Comparison of ENCODE assay signal across 9 mouse cellular contexts in the genomic region with DNA sequence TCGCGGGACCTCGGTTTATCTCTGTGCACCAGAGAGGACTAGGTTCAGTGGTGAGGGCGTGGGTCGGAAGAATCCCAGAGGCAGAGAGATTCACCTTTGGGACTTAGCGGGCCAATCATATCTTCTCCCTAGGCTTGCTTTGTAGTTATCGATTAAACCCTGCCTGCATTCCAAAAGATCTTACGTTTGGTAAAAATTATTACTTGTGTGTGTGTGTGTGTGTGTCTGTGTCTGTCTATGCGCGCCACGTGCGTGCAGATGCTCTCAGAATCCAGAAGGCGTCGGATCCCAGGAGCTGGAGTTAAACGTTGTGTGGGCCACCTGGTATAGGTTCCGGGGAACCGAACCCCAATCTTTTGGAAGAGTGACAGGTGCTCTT. TPM values are rescaled to one million over a fixed set of nuclear protein-coding genes. Genes with fewer than 3 reads are reported as not detected.
DNase-seq lines count a peak whose midpoint lies in the region; ATAC-seq and TF ChIP-seq lines count a peak whose summit lies in the region.
"Had no signal": no experiment of that assay in that cellular context is flagged by ENCODE, and none has a peak within 500 bp of the region (broad histone marks: within the 10 kb centered on the region; RNA-seq: fewer than 3 reads in every experiment).

No protein-coding gene starts in this region.

- H3K27ac ChIP-seq in heart, embryonic 14.5 days (replicated peaks in 1 of 2; ENCODE audit: control insufficient read depth in 1 of 2, insufficient read depth in 1 of 2, low read depth in 2 of 2, low read length in 2 of 2) = peak overlapping the region in 1 of 2 experiments; percentile 31; a peak in 1 of 4 replicates
- H3K27ac ChIP-seq in ES-E14 (ENCODE audit: insufficient read depth, low read depth, low read length, poor library complexity, severe bottlenecking) = no peak overlapping the region
- 0 out of 2 replicates have a peak overlapping the region, but pooled peaks have one; percentile 11 for H3K27ac ChIP-seq in forebrain, embryonic 12.5 days
- H3K27ac ChIP-seq in liver, embryonic 15.5 days (replicated peaks) = peak overlapping the region; percentile 79

- WGBS in heart, embryonic 14.5 days = 4% methylated on average over 17 of the region's 17 CpGs
- WGBS in forebrain, embryonic 12.5 days = 3% methylated on average over 17 of the region's 17 CpGs
- WGBS in liver, embryonic 15.5 days (ENCODE audit: insufficient replicate concordance) = 4% methylated on average over 17 of the region's 17 CpGs

- H3K27me3 ChIP-seq in heart, embryonic 14.5 days (ENCODE audit: control insufficient read depth, insufficient read depth, low read length) = no peaks in the 10 kb centered on the region
- no peaks in the 10 kb centered on the region for H3K27me3 ChIP-seq in forebrain, embryonic 12.5 days
- H3K27me3 ChIP-seq in liver, embryonic 15.5 days = no peaks in the 10 kb centered on the region
- H3K27me3 ChIP-seq: Patski had no signal

- DNase-seq in heart, adult 9 months (ENCODE audit: low spot score in 2 of 2) = no peak
- no peak for DNase-seq in ES-E14 (ENCODE audit: low read depth, low spot score)
- DNase-seq in gastrocnemius, postnatal 10 days = no peak
- no peak for DNase-seq in cerebellum, postnatal 10 days
- no peak for DNase-seq in thymus, adult 18-20 months

- H3K4me2 ChIP-seq in heart, embryonic 14.5 days (ENCODE audit: low read length) = peak overlapping the region; percentile 67
- peak overlapping the region; percentile 58 for H3K4me2 ChIP-seq in forebrain, embryonic 12.5 days
- peak overlapping the region; percentile 82 for H3K4me2 ChIP-seq in liver, embryonic 15.5 days

- H3K9me3 ChIP-seq in heart, embryonic 14.5 days (ENCODE audit: control insufficient read depth, low read length) = no peaks in the 10 kb centered on the region
- peaks cover 2% of the 10 kb centered on the region; the same call in 1 of the 2 replicates for H3K9me3 ChIP-seq in ES-E14 (ENCODE audit: control insufficient read depth, insufficient read depth, low read depth, low read length)
- no peaks in the 10 kb centered on the region for H3K9me3 ChIP-seq in forebrain, embryonic 12.5 days
- H3K9me3 ChIP-seq in liver, embryonic 15.5 days (replicated peaks) = no peaks in the 10 kb centered on the region

- no peaks in the 10 kb centered on the region for H3K36me3 ChIP-seq in heart, embryonic 14.5 days (ENCODE audit: control insufficient read depth, insufficient read depth, low read length)
- peaks cover 2% of the 10 kb centered on the region; the same call in 1 of the 2 replicates for H3K36me3 ChIP-seq in ES-E14 (ENCODE audit: control insufficient read depth, insufficient read depth, low read length, poor library complexity, severe bottlenecking)
- H3K36me3 ChIP-seq in forebrain, embryonic 12.5 days (replicated peaks) = no peaks in the 10 kb centered on the region
- 0 out of 2 replicates have a peak, but pooled peaks cover 6% of the 10 kb centered on the region for H3K36me3 ChIP-seq in liver, embryonic 15.5 days (replicated peaks)

- peak overlapping the region; percentile 66 to 85 for H3K4me3 ChIP-seq in heart, embryonic 14.5 days (ENCODE audit: control insufficient read depth in 1 of 2, insufficient read depth in 1 of 2, low read depth in 1 of 2, low read length in 2 of 2)
- H3K4me3 ChIP-seq in ES-E14 (ENCODE audit: insufficient read depth in 1 of 2, low read depth in 1 of 2, low read length in 2 of 2, poor library complexity in 1 of 2, severe bottlenecking in 1 of 2) = peak overlapping the region; percentile 87 to 91
- peak overlapping the region; percentile 77 for H3K4me3 ChIP-seq in forebrain, embryonic 12.5 days (replicated peaks)
- H3K4me3 ChIP-seq in liver, embryonic 15.5 days (replicated peaks) = peak overlapping the region; percentile 78

- H3K9ac ChIP-seq in heart, embryonic 14.5 days (ENCODE audit: low read length) = peak overlapping the region; percentile 79
- H3K9ac ChIP-seq in ES-E14 (ENCODE audit: insufficient read depth, low read depth, low read length, poor library complexity, severe bottlenecking) = peak overlapping the region; percentile 97
- H3K9ac ChIP-seq in forebrain, embryonic 12.5 days = peak overlapping the region; percentile 69
- peak overlapping the region; percentile 73 for H3K9ac ChIP-seq in liver, embryonic 15.5 days

- no peak for ATAC-seq in heart, embryonic 14.5 days (ENCODE audit: insufficient number of reproducible peaks, insufficient read depth, low FRiP score, low read depth)
- peak; percentile 21; the same call in 1 of the 2 replicates for ATAC-seq in forebrain, embryonic 12.5 days (ENCODE audit: low FRiP score)
- ATAC-seq in liver, embryonic 15.5 days (ENCODE audit: insufficient read depth) = no peak

- in situ Hi-C loops in ES-E14 (cut with MboI; ENCODE audit: low sequenced_read_pairs in 2 of 2, unreplicated experiment in 2 of 2) = no loop called here

- H3K4me1 ChIP-seq in heart, embryonic 14.5 days (ENCODE audit: control insufficient read depth in 2 of 2, insufficient read depth in 2 of 2, low read length in 2 of 2) = peaks cover 2 to 14% of the 10 kb centered on the region in 2 experiments; a peak in 3 of 4 replicates
- peaks cover 2 to 4% of the 10 kb centered on the region in 2 experiments; a peak in 2 of 4 replicates for H3K4me1 ChIP-seq in ES-E14 (ENCODE audit: control insufficient read depth in 2 of 2, insufficient read depth in 2 of 2, low read length in 2 of 2, poor library complexity in 1 of 2)
- H3K4me1 ChIP-seq in forebrain, embryonic 12.5 days = peaks cover 24% of the 10 kb centered on the region
- H3K4me1 ChIP-seq in liver, embryonic 15.5 days (replicated peaks) = peaks cover 28% of the 10 kb centered on the region

TF ChIP-seq in ES-E14, 5 proteins besides CTCF, POLR2A, EP300 and RAD21:
- TF ChIP-seq MAFK (IDR thresholded peaks at IDR 0.05; ENCODE audit: insufficient read depth, low read depth, low read length) (no peak), CHD2 (IDR thresholded peaks at IDR 0.05; ENCODE audit: low read depth, low read length) (no peak), ZNF384 (IDR thresholded peaks at IDR 0.05; ENCODE audit: low read depth, low read length) (no peak), HCFC1 (IDR thresholded peaks at IDR 0.05; ENCODE audit: borderline replicate concordance, insufficient read depth, low read length) (no peak), ZC3H11A (IDR thresholded peaks at IDR 0.05; ENCODE audit: borderline replicate concordance, low read depth, low read length) (no peak)
TF ChIP-seq in ES-E14: peak in this region for 0.

RNA-seq across cellular contexts. Expression of gene Nudt2, which starts 0.3 kb away (rescaled TPM):
- 41.3 and 43.9 TPM in 2 replicates for polyA plus RNA-seq in heart, embryonic 14.5 days (2014; fragmentation: Nextera tagmentation; extraction: Ambion mirVana)
- total RNA-seq in ES-E14 (2012; rRNA removed) = 11.9 and 19.8 TPM in 2 replicates
- 64.0 and 68.2 TPM in 2 replicates for polyA plus RNA-seq in forebrain, embryonic 12.5 days (2016; fragmentation: Nextera tagmentation; extraction: Ambion mirVana)
- polyA plus RNA-seq in liver, embryonic 15.5 days (2015; fragmentation: Nextera tagmentation; extraction: Ambion mirVana) = 20.2 and 22.3 TPM in 2 replicates
- total RNA-seq in gastrocnemius, postnatal 10 days (2021) = 10 to 100 TPM; 25.8 to 26.3 TPM

RNA-seq across cellular contexts. Expression of gene Kif24, which starts 0.6 kb away (rescaled TPM):
- polyA plus RNA-seq in heart, embryonic 14.5 days (2014; fragmentation: Nextera tagmentation; extraction: Ambion mirVana) = 2.2 and 4.3 TPM in 2 replicates
- 9.7 and 13.1 TPM in 2 replicates for total RNA-seq in ES-E14 (2012; rRNA removed)
- 14.3 and 17.9 TPM in 2 replicates for polyA plus RNA-seq in forebrain, embryonic 12.5 days (2016; fragmentation: Nextera tagmentation; extraction: Ambion mirVana)
- 5.3 and 5.5 TPM in 2 replicates for polyA plus RNA-seq in liver, embryonic 15.5 days (2015; fragmentation: Nextera tagmentation; extraction: Ambion mirVana)
- total RNA-seq in gastrocnemius, postnatal 10 days (2021) = 1 to 10 TPM; 1.6 to 3.3 TPM

RNA-seq across cellular contexts. Expression of gene AI464131, which starts 37.6 kb away (rescaled TPM):
- polyA plus RNA-seq in heart, embryonic 14.5 days (2014; fragmentation: Nextera tagmentation; extraction: Ambion mirVana) = 2.8 TPM in 2 replicates
- 6.4 and 11.6 TPM in 2 replicates for total RNA-seq in ES-E14 (2012; rRNA removed)
- 6.3 and 7.8 TPM in 2 replicates for polyA plus RNA-seq in forebrain, embryonic 12.5 days (2016; fragmentation: Nextera tagmentation; extraction: Ambion mirVana)
- polyA plus RNA-seq in liver, embryonic 15.5 days (2015; fragmentation: Nextera tagmentation; extraction: Ambion mirVana) = 1.3 and 1.5 TPM in 2 replicates
- 10 to 100 TPM; 75.2 to 77.4 TPM for total RNA-seq in gastrocnemius, postnatal 10 days (2021)

RNA-seq across cellular contexts. Expression of gene 1110017D15Rik, which starts 51.9 kb away (rescaled TPM):
- polyA plus RNA-seq in heart, embryonic 14.5 days (2014; fragmentation: Nextera tagmentation; extraction: Ambion mirVana) = 0.30 TPM in 1 of 2 replicates, not detected in the other
- total RNA-seq in ES-E14 (2012; rRNA removed) = not detected in 2 replicates
- polyA plus RNA-seq in forebrain, embryonic 12.5 days (2016; fragmentation: Nextera tagmentation; extraction: Ambion mirVana) = 7.2 and 10.5 TPM in 2 replicates
- polyA plus RNA-seq in liver, embryonic 15.5 days (2015; fragmentation: Nextera tagmentation; extraction: Ambion mirVana) = not detected in 2 replicates
- total RNA-seq in gastrocnemius, postnatal 10 days (2021) = under 1 TPM in 1 of 2 experiments, not detected in 1; 0.36 TPM
